Mouse (Mus musculus) testis, adult 2 months (tissue): Measurements from ENCODE around the gene Reps2. TPM values are rescaled to one million over a fixed set of nuclear protein-coding genes. Genes with fewer than 3 reads are reported as not detected.

Experiments used
- H3K27ac ChIP-seq: fragments of 200-500 bp; 2 replicates; pipeline ENCODE4 v1.5.1; 2012; ENCODE audit warnings: low read depth, low read length; ENCODE audit not compliant: control insufficient read depth, insufficient read depth
- H3K27me3 ChIP-seq: fragments of 200-500 bp; 2 replicates; pipeline ENCODE4 v1.6.1; 2012; ENCODE audit warnings: mild to moderate bottlenecking, low read length, moderate library complexity; ENCODE audit not compliant: control insufficient read depth, insufficient read depth
- H3K36me3 ChIP-seq: fragments of 200-500 bp; 2 replicates; pipeline ENCODE4 v1.6.1; 2012; ENCODE audit warnings: mild to moderate bottlenecking, low read length; ENCODE audit not compliant: control insufficient read depth, insufficient read depth
- H3K4me1 ChIP-seq: fragments of 200-500 bp; 2 replicates; pipeline ENCODE4 v1.6.1; 2012; ENCODE audit warnings: low read length; ENCODE audit not compliant: control insufficient read depth, insufficient read depth
- H3K4me3 ChIP-seq: fragments of 200-500 bp; 2 replicates; pipeline ENCODE4 v1.5.1; 2012; ENCODE audit warnings: low read depth, mild to moderate bottlenecking, low read length, moderate library complexity, mixed read lengths; ENCODE audit not compliant: control insufficient read depth
- CTCF ChIP-seq: fragments of 200-500 bp; IDR thresholded peaks from 2 replicates; pipeline ENCODE4 v1.5.1; 2012; ENCODE audit warnings: low read depth, mild to moderate bottlenecking, inconsistent platforms, low read length, moderate library complexity; ENCODE audit not compliant: control insufficient read depth, insufficient read depth, insufficient replicate concordance
- POLR2A ChIP-seq: fragments of 200-500 bp; IDR thresholded peaks from 2 replicates; pipeline ENCODE4 v1.6.1; 2012; ENCODE audit warnings: low read depth, mild to moderate bottlenecking, inconsistent platforms, low read length, moderate library complexity; ENCODE audit not compliant: control insufficient read depth
- polyA plus RNA-seq: library from polyadenylated mRNA; depleted of rRNA; stranded (reverse); fragments of >200 nt; gene quantifications from 2 replicates; pipeline ENCODE4 v1.2.3, GENCODE M21; 2012

Reps2 gene
- polyA plus RNA-seq, 1 experiment = 1.1 TPM

DNA sequence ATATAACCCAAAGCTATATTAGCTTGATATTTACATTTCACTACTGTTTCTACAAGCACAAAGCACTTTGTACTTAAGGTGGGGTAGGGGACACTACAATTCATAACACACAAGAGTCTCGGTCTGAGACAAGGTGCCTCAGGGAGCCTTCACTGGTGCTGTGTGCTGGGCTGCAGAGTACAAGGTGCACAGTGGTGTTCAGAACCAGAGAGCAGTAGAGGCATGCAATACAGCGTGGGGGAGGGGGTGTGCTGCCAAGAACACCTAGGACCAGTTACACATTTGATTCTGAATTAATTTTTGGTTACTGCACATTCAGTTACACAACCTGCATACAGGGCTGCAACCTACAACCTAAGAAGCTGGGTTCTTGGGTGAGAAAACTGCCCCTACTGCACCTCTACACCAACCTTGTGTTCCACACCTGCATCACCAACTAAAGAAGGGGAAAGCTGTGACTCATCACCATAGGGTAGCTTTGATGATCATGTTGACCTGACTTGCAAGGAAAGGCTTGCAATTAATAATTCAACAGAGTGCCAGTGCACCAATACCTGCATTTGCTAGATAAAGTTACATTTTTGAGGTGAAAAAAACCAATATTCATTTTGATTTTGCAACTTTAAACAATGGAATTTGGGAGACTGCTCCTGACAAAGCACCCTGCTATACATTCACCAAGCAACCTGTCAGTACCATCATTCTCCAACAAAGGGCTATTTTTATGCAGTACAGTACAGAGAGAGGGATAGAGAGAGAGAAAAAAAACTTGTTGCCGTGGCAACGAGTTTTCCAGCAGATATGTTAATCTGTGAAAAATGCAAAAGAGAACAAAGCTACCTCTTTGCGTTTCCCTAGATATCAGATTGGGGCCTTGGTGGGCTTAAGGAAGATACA, 22.0 kb downstream of the Reps2 start:
- Histone ChIP-seq H3K27ac (no peak overlapping the region), H3K4me3 (no peak overlapping the region), H3K36me3 (no peaks in the 10 kb centered on the region), H3K27me3 (no peaks in the 10 kb centered on the region), H3K4me1 (no peaks in the 10 kb centered on the region)
- TF ChIP-seq POLR2A (no peak), CTCF (no peak)

DNA sequence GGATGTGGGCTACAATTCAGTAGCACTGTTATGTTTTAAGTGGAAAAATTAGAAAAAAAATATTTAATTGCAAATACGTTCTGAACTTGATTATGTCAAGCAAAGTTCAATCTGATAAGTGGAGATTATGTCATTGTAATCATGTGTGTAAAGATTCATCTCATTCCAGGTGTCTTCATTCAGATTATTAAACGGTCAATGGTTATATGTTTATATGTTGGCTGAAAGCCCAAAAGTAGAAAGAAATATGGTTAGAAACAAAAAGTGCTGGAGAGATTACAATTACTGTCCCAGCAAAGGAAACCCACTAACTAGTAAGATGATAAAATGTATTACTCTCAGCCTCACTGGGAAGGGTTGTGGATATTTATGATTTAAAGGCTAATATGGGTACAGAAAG, 23.7 kb downstream of the Reps2 start:
- no peaks in the 10 kb centered on the region for H3K27me3 ChIP-seq
- no peak overlapping the region for H3K4me3 ChIP-seq
- no peak overlapping the region for H3K27ac ChIP-seq
- no peaks in the 10 kb centered on the region for H3K4me1 ChIP-seq
- no peaks in the 10 kb centered on the region for H3K36me3 ChIP-seq
- no peak for TF ChIP-seq CTCF
- TF ChIP-seq POLR2A = no peak

DNA sequence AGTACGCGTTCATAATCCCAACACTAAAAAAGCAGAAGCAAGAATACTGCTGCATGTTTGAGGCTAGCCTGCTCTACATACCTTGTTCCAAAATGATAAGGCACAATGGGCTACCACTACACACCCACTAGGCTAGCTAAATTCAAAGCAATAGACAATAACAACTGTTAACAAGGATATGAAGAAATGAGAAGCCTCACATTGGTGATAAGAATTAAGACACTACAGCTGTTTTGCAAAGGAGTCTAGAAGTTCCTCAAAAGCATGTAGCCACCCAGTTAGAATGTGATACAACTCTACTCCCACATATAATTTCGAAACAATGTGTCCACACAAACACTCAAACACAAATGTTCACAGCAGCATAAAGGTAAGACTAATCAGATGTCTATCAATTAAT, 24.9 kb downstream of the Reps2 start:
- TF ChIP-seq POLR2A (no peak), CTCF (no peak)
- Histone ChIP-seq H3K36me3 (no peaks in the 10 kb centered on the region), H3K27ac (no peak overlapping the region), H3K4me3 (no peak overlapping the region), H3K27me3 (no peaks in the 10 kb centered on the region), H3K4me1 (no peaks in the 10 kb centered on the region)

DNA sequence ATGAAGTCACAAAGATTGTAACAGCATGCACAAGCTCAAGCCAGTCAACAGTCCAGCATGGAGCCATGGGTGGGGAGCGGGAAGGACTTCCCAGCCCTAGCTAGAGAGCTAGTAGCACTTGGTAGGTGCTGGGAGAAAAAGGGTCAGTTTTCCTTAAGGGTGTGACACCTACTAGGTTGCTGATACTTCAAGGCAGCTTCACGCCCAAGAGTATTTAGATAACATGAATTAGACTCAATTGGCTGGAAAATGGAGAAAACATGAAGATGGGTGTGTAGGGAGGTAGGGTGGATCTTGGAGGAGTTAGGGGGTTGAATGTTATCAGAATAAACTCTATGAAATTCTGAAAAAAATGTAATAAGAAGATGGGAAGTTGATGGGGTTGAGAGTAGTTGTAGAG, 37.3 kb downstream of the Reps2 start:
- Histone ChIP-seq H3K27ac (no peak overlapping the region), H3K4me1 (no peaks in the 10 kb centered on the region), H3K27me3 (no peaks in the 10 kb centered on the region), H3K36me3 (no peaks in the 10 kb centered on the region), H3K4me3 (no peak overlapping the region)
- no peak for TF ChIP-seq POLR2A
- no peak for TF ChIP-seq CTCF

DNA sequence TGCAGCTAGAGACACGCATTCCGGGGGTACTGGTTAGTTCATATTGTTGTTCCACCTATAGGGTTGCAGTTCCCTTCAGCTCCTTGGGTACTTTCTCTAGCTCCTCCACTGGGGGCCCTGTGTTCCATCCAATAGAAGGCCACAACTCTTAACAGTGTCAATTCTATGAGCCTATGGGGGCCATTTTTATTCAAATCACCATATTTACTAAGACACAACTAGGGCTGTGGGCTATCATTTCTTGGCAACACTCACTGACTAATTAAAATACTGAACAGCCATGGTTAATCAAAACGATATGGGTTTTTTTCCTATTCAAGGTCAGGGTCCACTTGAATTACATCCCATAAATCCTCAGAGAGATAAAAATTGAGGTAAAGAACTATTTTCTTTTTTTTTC, 43.8 kb downstream of the Reps2 start:
- no peak for TF ChIP-seq POLR2A
- no peak for TF ChIP-seq CTCF
- no peak overlapping the region for H3K27ac ChIP-seq
- no peaks in the 10 kb centered on the region for H3K27me3 ChIP-seq
- H3K36me3 ChIP-seq = no peaks in the 10 kb centered on the region
- H3K4me3 ChIP-seq = no peak overlapping the region
- H3K4me1 ChIP-seq = no peaks in the 10 kb centered on the region

DNA sequence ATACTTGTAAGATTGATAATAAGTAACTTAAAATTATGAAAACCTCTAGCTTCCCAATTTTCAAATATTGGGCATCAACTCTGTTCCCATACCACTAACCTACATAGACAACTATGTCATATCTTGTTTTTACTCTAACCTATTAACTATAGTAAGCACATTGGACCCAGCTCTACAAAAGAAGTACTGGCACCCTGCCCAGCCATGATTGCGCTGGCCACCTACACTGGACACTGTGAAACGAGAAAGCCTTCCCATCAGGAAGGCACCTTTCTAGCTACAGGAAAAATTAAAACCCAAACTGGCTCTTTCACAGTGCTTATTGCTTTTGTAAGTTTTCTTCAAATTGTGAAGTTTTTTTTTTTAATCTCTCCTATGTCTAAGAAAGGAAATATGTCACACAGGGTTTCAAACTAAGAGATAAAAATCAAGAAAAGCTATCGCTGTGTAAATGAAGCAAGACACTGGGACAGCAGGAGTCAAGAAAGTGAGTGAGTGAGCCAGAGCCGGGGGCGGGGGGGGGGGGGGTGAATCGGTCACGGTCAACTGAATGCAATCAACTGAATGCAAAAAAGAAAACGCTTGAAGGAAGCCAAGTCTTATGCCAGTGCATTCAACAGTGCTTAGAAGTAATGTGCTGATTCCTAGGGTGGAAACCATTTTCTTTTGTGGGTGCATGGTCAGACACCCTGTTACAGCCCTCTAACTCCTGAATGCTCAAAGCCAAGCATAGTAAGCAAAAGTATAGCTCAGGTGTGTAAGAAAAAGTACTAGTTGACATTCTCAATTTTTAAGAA, 52.2 kb downstream of the Reps2 start:
- Histone ChIP-seq H3K4me1 (no peaks in the 10 kb centered on the region; the same call in 1 of the 2 replicates), H3K4me3 (no peak overlapping the region), H3K27me3 (no peaks in the 10 kb centered on the region), H3K36me3 (no peaks in the 10 kb centered on the region), H3K27ac (no peak overlapping the region)
- no peak for TF ChIP-seq POLR2A
- TF ChIP-seq CTCF = no peak

DNA sequence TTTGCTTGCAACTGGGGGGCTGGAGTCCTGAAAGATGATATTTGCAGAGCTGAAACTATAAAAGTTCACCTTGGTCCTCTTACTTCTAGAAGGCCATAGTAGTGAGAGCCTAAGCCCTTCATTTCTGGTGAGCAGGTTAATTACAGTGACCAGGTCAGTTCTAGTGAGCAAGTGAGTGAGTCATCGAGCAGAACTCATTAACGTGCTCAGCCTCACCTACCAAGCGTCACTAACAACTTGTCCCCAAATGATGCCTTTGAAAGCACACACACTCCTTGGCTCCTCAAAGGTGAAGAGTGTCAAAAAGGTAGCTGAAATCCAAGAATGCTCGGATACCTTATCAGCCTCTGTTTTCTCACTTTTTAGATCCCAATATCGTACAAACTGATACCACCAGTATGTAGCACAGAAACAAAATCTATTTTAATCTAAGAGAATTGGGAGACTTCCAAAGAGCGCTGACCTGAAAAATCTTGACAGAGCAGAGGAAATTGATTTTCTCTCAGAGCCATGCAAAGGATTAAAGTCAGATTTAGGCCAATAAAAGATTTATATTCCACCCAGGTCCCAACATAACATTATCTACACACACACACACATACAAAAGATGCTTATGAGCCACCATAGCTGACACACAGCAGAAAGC, 53.2 kb downstream of the Reps2 start:
- TF ChIP-seq POLR2A (no peak), CTCF (no peak)
- H3K36me3 ChIP-seq = no peaks in the 10 kb centered on the region
- no peaks in the 10 kb centered on the region for H3K27me3 ChIP-seq
- no peak overlapping the region for H3K4me3 ChIP-seq
- no peak overlapping the region for H3K27ac ChIP-seq
- H3K4me1 ChIP-seq = no peaks in the 10 kb centered on the region; the same call in 1 of the 2 replicates
